Comparison of ENCODE assay signal across 10 mouse cellular contexts in the genomic region with DNA sequence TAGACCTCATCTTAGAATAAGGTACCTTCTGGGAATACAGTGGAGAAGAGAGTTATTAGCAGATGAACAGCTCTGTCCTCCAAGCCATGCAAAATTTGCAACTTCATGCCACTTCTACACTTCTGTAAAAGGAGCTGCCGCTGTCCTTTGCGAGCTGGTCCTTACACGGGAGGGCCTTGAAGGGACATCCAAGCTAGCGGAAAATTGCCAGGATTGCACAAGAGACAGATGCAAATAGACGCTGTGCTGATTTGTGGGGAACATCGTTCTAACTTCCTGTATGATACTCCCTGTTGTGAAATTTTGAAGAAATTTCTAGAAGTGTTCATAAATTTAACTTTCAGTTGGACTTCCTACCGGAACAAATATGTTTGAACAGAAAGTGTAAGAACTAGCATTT.
DNase-seq lines count a peak whose midpoint lies in the region; ATAC-seq lines count a peak whose summit lies in the region.
"Had no signal": no experiment of that assay in that cellular context is flagged by ENCODE, and none has a peak within 500 bp of the region (broad histone marks: within the 10 kb centered on the region; RNA-seq: fewer than 3 reads in every experiment).

No protein-coding gene starts in this region.

- no peaks in the 10 kb centered on the region for H3K27me3 ChIP-seq in liver, embryonic 13.5 days

- no peak overlapping the region for H3K9ac ChIP-seq in liver, embryonic 13.5 days

- H3K36me3 ChIP-seq in liver, embryonic 13.5 days = no peaks in the 10 kb centered on the region

- 0 out of 2 replicates have a peak, but pooled peaks have one; percentile 29 for ATAC-seq in liver, embryonic 13.5 days (ENCODE audit: low read depth)
- peak; percentile 99 for ATAC-seq in monocyte, adult 5-6 weeks (replicated peaks; ENCODE audit: insufficient number of reproducible peaks, low FRiP score, low TSS enrichment, poor library complexity, severe bottlenecking)

- 75% methylated on average over 7 of the region's 7 CpGs for WGBS in liver, embryonic 13.5 days (ENCODE audit: insufficient replicate concordance)

- H3K9me3 ChIP-seq in liver, embryonic 13.5 days (replicated peaks) = no peaks in the 10 kb centered on the region

- H3K27ac ChIP-seq in liver, embryonic 13.5 days = no peak overlapping the region

- DNase-seq in gastrocnemius, adult 18-20 months (ENCODE audit: low spot score) = peak; percentile 35
- DNase-seq in gastrocnemius, postnatal 4 days (ENCODE audit: low spot score in 2 of 2) = no peak
- DNase-seq in spleen, postnatal 36 days (ENCODE audit: low spot score in 2 of 2) = peak; percentile 27 to 49
- DNase-seq in spleen, postnatal 14 days (ENCODE audit: low spot score in 2 of 2) = no peak
- DNase-seq in liver, embryonic 13.5 days = peak; percentile 2
- no peak for DNase-seq in cerebellum, postnatal 36 days
- no peak for DNase-seq in left cerebral cortex, adult 11 months (ENCODE audit: low spot score)
- DNase-seq: B cell, adult 2 months; midbrain, embryonic 14.5 days had no signal

- H3K4me2 ChIP-seq in liver, embryonic 13.5 days = no peak overlapping the region

- H3K4me3 ChIP-seq in liver, embryonic 13.5 days (replicated peaks) = no peak overlapping the region

- no peaks in the 10 kb centered on the region for H3K4me1 ChIP-seq in liver, embryonic 13.5 days (replicated peaks)

Comparison
In these comparisons a context has a peak if more than half of its experiments do, and no peak if none do; other contexts are left out.
1. DNase-seq: peak in gastrocnemius, adult 18-20 months (single experiment), spleen, postnatal 36 days (2 of 2) and liver, embryonic 13.5 days (single experiment); none in gastrocnemius, postnatal 4 days (0 of 2), spleen, postnatal 14 days (0 of 2), cerebellum, postnatal 36 days (0 of 2) and left cerebral cortex, adult 11 months (single experiment).